Mouse (Mus musculus) heart, postnatal 14 days (tissue): ENCODE measurements at regions not wholly inside any gene's neighbourhood (a gene's known extent, or its start where the extent isn't known, plus 50 kb on each side); places are given as distances from the start of the nearest gene placed in this dataset.
A peak's percentile ranks its signal among the peaks of the same experiment; 100 is the strongest.

Experiments used
- DNase-seq, 2 experiments: peaks; one replicate each; pipeline ENCODE4 v3.0.0; 2021 to 2022
- intact Hi-C: fragments of 180-260 bp; cut with DNase I; formaldehyde crosslinking; loops from one replicate; pipeline ENCODE4 v1.15.1; 2025

DNA sequence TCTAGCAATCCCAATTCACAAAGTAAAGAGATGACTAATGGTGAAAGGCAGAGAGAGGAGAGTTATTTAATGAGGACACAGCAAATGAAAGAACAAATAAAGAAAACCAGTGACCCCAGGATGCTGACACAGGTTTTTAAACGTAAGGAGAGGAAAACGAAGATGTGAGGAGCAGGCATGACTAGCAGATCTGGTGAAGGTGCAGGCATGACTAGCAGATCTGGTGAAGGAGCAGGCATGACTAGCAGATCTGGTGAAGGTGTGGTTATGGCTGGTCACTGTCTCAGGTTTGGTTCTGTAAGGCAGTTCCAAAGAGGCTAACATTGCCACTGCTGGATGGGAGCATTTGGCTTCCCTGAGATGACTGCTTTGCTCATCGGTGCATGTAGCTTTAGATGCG, 57.0 kb downstream of the Mbl2 start:
- intact Hi-C loops: no loop called here
- no peak for DNase-seq

DNA sequence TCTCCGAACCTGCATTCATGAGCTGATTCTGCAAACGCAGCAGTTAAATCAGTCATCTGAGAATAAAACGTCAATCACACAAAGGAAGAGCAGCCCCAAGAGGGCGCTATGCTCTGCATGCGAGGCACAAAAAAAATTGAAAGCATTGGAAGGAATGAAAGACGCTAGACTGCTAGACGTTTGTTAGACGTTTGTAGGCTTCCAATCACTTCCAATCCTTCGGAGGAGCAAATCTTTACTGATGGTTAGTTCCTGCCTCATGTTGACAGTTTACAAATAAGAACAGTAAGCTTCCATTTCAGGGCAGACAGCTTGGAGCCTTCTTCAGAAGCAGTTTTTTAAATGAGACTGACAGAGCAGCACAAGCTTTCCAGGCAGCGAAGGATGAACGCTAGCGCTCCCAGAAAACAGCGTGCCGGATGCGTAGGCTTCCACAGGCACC, 62.5 kb downstream of the Mbl2 start:
- DNase-seq: no peak
- intact Hi-C loops: no loop called here

DNA sequence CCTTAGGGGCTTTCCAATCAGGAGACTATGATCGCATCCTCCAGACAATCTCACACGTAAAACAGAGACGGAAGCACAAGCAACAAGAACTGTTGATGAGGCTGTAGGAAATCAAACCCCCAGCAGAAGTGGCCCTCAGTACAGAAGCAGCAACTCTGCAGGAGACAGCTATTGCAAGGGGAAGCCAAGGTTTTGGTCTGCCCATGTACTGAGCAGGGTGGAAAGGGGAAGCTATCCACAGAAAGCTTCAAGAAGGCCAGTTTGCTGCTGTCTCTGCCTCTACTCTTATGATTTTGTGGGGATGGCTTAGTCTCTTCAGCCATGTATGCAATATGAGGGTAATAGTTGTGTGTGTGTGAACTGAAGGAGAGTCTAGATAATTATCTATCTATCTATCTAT, 63.3 kb downstream of the Mbl2 start:
- intact Hi-C loops: no loop called here

DNA sequence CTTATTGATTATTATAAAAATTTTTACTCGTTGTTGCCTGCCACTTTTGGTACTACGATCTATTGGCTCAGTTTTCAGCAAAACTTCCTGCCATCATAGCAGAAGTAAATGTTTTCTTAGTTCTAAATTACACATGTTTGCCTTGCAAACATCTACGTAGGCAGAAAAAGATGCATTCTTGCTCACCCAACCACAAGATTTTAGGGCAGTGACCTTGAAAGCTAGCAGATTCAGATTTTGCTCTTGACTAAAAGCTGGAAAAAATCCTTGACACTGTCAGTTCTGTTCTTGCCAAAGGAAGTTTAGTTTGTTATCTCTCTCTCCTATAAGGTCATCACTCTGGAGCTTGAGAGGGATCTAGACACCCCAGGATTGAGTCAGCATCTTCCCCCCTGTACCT, 66.8 kb downstream of the Mbl2 start:
- intact Hi-C loops: no loop called here
- no peak for DNase-seq

More for the DNA sequence above, 63.3 kb downstream of the Mbl2 start:
- DNase-seq: no peak

DNA sequence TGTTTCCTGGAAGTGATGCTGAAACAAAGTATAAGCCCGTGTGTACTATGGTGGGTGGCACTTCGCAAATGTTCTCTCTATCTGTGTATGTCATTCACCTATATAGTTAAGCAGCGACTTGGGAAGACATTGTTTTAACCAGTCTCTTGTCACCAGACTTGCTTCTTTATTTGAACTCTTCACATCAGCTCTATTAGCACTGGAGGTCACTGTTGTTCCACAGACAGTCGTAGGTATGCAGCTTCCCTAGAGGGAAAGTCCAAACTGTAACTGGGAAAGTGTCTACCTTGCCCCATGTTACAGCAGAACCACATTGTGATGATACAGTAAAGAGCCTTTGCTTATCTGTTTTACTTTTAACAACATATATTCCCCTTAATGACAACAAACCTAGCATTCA, 69.5 kb downstream of the Mbl2 start:
- intact Hi-C loops: no loop called here
- DNase-seq: no peak

DNA sequence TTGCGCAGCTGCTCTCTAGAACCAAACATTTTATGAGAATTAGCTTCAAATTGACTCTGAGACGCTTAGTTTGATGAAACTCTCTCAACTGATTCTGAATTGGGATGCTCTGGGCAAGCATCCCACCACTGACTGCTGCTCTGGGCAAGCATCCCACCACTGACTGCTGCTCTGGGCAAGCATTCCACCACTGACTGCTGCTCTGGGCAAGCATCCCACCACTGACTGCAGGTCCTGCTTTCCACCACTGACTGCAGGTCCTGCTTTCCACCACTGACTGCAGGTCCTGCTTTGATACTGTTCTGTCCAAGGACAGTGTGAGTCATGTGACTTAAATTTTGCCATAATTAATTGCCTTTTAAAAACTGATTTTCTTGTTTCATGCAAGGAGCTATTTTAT, 73.6 kb downstream of the Mbl2 start:
- DNase-seq: peak; percentile 29 to 54
- intact Hi-C loops: no loop called here

DNA sequence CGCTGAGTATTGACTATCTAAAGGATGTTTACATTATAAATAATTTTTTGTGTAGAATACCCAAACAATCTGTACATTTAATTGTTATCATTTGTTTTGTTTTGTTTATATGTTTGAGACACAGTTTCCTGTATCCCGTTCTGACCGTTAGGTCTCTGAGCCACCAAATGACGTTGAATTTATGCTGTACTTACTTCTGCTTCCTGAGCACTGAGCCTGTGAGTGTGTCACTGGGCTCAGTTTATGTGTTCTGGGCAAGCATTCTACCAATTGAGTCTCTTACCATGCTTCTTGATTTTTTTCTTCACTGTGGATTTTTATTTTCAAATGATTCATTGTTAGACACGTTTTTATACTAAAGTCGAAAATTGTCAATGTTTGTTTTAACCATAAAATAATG, 74.2 kb downstream of the Mbl2 start:
- intact Hi-C loops: no loop called here
- no peak for DNase-seq

DNA sequence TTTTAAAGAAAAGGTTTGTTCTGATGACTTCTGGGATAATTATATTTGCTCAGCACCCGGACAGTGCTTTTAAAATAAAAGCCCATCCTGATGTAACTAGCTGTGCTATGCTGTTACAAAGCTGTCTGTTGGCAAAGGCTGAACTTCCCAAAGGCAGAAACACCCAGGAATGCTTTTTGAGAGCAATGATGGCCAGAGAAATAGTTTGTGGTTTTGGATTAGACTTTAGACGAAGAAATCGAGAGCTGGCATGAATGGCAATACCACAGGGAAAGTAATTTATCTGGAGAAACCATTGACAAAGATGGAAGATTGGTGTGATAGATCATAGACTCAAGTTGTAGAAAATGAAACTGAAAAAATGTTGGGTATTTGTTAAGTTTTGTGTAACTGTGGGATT, 84.6 kb downstream of the Mbl2 start:
- intact Hi-C loops: no loop called here
- no peak for DNase-seq

DNA sequence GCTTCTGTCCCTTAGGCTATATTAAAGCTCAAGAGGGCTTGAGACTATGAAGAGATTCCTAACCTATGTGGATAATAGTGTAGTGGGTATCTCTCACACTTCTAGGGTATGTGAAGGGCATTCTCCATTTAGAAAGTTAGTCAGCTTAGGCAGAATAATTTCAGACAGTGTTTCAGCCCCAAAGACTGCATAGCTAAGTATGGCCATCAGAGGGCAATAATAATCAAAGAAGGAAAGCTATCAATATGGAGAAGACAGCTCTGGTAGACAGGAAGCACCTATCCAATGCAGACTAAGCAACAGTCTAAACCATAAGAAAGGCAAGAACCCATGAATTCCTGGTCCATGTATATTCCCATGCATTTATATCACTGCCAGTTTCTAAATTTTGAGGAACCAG, 95.0 kb downstream of the Mbl2 start:
- DNase-seq: no peak
- intact Hi-C loops: no loop called here

DNA sequence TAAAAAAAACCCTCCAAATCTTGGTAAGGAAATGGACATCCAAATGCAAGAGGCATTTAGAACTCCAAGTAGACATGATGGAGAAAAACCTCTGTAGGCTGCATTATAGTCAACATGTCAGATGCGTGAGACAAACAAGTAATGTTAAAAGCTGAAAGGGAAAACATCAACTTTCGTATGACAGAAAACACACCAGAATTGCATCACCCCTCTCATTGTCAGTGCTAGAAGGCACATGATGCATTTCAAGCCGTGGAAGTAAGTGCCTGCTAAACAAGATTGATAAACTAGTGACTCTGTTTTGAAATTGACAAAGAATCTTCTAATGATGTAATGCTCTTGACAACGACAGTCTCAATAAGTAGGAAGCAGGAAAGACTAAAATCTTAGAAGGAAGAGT, 96.1 kb downstream of the Mbl2 start:
- intact Hi-C loops: no loop called here
- no peak for DNase-seq

DNA sequence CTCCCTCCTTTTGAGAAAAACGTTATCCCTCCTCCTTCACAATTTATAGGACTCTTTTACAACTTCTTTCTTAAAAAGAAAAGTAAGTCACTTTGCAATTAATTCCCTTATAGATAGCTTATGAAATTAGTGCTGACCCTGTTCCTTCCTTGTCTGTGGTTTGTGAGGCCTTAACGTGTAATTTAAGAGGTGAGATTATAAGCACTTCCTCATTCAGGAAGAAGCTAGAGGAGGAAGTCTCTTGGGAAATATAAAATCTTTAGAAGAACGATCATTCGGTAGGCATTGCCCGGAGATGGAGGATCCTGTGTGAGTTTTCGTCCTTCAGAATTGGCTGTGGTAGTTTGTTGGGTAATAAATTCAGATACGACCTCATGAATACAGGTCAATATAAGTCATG, 98.0 kb downstream of the Mbl2 start:
- no peak for DNase-seq
- intact Hi-C loops: no loop called here

DNA sequence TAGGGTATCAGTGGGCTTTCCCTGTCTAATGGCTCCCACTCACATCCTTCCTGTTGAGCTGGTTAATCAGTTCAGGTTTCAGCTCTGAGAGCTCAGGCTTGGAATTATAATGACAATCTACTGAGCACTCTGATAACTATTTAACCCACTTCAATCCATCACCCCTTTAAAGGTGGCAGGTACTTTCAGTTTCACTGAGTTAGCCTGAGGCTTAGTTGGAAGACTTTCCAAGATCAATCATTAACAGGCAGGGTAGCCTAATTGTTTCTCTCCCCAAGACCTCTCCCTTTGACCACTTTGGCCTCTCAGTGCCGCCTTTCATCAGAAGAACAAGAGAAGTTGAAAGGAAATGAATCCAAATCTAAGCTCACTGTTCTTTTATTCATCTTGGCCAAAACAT, 99.1 kb downstream of the Mbl2 start:
- DNase-seq: no peak
- intact Hi-C loops: no loop called here

DNA sequence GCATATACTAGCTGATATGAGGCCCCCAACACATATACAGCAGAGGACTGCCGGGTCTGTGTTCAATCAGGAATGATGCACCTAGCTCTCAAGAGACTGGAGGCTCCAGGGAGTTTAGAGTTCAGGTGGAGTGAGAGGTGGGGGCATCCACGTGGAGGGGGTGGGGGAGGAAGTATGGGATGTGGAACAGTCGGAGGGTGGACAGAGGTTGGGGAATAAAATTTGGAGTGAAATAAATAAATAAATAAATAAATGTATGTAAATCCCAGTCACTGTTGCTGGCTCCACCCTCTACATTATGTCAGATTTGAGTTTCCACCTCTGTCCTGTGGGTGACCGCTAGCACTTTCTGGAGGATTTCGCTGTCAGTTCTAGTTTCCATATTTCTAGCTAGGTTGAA, 111.7 kb downstream of the Mbl2 start:
- intact Hi-C loops: no loop called here
- DNase-seq: no peak

DNA sequence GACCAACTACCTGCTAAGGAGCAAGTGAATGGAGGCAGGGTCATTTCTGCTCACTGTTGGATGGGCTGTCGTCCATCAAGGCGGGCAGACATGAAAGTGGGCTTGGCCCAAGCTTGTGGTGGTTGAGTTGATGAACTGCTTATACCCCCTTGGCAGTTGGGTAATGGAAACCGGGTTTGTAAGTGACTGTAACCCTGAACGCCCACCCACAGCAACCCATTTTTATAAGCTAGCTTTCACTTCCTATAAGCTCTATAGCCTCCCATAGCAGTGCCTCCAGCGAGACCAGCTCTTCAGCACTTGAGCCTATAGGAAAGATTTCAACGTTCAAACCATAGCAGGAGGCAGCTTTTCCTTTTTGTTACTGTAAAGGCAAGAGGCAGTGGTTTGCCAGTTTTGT, 116.2 kb downstream of the Mbl2 start:
- no peak for DNase-seq
- intact Hi-C loops: no loop called here

DNA sequence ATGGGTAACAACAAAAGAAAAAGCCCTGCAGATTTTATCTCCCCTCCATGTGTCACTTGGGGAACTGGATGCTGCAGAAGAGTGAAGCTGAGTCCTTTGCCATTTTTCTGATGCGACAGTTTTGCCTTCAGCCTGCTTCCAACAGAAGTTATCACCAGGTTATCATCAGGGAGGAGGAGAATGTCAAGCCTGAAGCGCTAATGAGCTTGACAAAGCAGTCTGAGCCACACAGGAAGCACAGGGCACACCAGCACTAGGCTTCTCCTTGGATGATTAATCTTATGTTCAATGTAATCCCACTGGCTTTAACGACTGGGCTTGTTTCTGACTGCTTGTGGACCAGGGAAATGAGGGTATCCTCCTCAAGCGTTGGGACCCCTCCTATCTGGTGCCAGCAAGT, 122.2 kb downstream of the Mbl2 start:
- intact Hi-C loops: no loop called here

DNA sequence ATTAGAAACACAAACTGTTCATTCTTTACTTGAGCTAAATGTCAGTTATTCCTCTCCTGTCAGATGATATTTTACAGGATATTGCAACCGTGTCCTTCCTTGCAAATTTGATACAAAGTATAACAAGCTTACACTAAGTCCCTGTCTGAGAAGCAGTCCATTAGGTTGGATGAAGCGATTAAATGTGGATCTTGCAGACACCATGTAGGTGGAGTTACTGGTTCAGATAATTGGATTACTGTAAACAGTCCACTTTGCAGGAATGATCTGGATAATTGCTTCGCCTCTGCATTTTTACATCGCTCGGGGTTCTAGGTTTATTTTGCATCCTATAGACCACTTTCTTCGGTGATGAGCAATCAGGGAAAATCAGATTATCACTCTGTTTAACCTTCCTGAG, 126.2 kb downstream of the Mbl2 start:
- intact Hi-C loops: no loop called here

More for the DNA sequence above, 122.2 kb downstream of the Mbl2 start:
- no peak for DNase-seq

DNA sequence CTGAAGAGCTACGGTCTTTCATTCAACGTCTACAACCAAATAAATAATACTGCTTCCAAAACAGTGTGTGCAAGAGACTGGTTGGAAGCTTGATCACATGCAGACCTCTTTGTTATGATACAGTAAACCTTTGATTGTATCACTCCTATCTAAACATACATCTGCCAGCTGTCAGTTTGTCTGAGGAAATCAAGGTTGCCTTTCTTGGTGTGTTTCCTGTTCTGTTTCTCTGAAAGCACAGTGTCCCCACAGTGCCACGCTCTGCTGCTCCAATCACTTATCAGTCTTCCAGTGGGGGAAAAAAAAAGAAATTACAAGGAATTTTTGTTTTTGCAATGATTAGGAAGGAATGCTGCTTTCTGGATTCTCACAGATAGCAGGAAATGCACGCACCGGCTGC, 139.2 kb downstream of the Mbl2 start:
- DNase-seq: no peak
- intact Hi-C loops: no loop called here

More for the DNA sequence above, 126.2 kb downstream of the Mbl2 start:
- no peak for DNase-seq

DNA sequence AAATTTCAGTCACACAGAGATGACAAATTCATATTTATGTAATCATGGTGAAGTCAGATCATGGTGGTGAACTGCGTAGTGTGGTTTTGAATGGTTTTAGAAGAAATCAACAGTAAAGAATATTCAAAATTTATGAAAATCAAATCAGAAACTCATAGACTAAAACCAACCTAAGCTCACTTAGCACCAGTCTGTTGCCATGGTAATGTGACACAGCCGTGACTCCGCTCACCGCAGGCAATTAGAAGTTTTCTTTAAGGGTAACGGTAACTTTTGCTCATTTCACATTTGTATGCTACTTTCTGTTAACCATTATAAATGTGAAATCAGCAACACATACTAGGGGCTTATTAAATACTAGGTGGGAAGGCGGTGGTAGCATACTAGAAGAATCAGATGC, 147.0 kb downstream of the Mbl2 start:
- no peak for DNase-seq
- intact Hi-C loops: no loop called here

DNA sequence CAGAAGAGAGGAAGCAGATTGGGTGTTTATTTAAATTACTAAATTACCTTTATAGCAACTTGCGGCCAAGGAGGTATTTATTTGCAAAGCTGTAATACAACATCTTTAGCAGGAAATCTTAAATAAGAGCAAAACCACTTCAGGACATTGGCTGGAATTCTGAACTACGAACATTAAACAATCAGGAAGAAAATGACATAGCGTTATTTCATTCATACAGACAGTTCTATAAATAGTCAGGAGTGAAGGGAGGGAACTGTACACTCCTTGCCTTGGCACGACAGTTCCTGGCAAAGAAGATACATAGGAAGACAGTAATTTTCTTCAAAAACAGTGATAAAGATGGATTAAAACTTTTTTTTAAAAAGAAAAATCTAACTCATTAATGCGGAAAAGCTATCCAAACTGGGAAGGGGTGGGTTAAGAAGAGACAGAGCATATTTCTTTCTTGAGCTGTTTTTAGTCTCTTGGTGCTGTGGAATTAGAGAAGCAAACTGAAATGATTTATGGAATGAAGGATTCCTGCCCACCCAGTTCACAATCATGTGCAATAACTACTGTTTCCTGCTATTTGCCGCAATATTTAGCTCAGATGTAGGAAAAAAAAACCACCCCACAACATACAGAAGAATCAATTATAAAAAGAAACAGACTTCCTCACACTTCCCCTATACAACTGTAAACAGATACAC, 147.9 kb downstream of the Mbl2 start:
- intact Hi-C loops: no loop called here
- DNase-seq: no peak

DNA sequence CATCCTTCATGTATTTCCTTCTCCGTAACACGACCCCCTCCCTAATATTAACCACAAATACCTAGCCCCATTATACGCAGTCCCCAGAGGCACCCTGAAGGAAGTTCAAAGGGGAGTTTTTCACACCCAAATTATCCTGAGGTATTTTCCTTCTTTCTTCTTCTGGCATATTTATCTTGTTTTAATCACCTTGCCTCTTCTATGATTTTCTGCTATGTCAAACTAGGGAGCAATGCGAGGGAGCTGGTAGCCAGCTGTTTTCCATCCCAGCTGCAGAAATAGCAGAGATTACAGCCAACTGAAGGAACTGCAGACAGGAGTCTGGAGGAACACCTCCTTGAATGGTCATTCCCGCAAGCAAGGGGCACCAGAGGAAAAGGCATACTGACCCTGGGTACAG, 155.7 kb downstream of the Dkk1 start:
- intact Hi-C loops: no loop called here
- DNase-seq: no peak

DNA sequence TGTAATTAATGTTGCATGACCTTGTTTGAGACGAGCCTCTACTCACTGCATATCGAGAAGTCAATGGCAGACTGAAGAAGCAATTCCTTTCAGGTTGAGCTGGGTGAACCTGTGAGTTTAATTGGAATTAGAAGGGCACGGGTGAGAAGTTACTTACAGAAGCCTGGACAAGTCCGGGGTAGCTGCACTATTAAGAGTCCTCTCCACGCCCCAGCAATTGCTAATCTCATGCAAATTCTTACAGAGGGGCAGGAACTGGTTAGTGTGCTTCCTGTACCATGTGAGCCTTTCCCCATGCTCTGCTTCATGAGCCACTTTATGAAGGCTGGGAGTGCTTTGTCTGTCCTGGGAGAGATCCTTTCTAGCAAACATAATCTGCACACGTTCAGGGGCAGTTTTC, 142.5 kb downstream of the Dkk1 start:
- intact Hi-C loops: no loop called here
- DNase-seq: no peak

DNA sequence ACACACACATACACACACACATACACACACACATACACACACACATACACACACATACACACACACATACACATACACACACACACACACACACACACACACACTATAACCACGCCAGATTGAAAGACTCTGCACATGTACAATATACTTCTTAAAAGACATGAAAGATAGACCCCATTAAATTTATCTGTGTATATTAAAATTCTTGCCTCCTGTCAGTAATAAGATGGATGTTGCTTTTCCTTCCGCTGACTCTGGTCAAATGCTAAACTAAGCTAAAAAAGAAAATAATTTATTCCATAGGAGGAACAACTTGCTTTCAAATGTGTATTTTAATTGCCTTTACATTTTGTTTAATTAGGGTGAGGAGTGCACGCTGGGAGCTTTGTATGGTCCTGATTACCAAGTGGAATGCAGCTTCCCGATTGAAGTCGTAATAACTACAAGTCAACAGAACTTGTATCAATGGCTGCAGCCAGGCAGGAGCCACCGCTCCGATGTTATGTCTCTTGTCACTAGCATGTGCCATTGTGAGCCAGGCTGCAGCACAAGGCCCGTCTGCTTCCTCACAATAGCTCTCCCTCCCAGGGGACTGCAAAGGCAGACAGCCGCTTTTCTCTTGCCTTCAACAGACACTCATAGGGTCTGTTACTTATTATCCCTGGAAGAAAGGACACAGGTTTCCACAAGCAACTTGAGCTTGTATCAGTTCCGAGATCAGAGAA, 129.7 kb downstream of the Dkk1 start:
- intact Hi-C loops: loop anchor here (10.0 kb wide), 1 partner anchor 135 kb away; no protein-coding TSS in a partner anchor
- DNase-seq: no peak
